Mouse (Mus musculus) midbrain, embryonic 14.5 days (tissue): Measurements from ENCODE around the gene Dusp10. TPM values are rescaled to one million over a fixed set of nuclear protein-coding genes. Genes with fewer than 3 reads are reported as not detected.
A peak's percentile ranks its signal among the peaks of the same experiment; 100 is the strongest.

Experiments used
- ATAC-seq: fragments of 200-750 bp; cut with Nextera tagmentation; 2 replicates; pipeline ENCODE4 v1.8.0; 2017; ENCODE audit warnings: moderate number of reproducible peaks, moderate library complexity; ENCODE audit not compliant: low FRiP score, low TSS enrichment
- DNase-seq: peaks from one replicate; pipeline ENCODE4 v3.0.0-alpha.2; 2015
- H3K27ac ChIP-seq: fragments of 300-500 bp; sonication (generic); replicated peaks from 2 replicates; pipeline ENCODE4 v1.5.1; 2014; ENCODE audit warnings: mild to moderate bottlenecking, low read depth, low read length, moderate library complexity
- H3K27me3 ChIP-seq: fragments of 300-500 bp; sonication (generic); 2 replicates; pipeline ENCODE4 v1.6.1; 2014; ENCODE audit warnings: low read length, control low read depth, mixed read lengths; ENCODE audit not compliant: control insufficient read depth, insufficient read depth
- H3K36me3 ChIP-seq: fragments of 300-500 bp; sonication (generic); 2 replicates; pipeline ENCODE4 v1.6.1; 2014; ENCODE audit warnings: low read length, control low read depth; ENCODE audit not compliant: control insufficient read depth, insufficient read depth
- H3K4me1 ChIP-seq: fragments of 300-500 bp; sonication (generic); 2 replicates; pipeline ENCODE4 v1.6.1; 2014; ENCODE audit warnings: mild to moderate bottlenecking, antibody characterized with exemption, low read length, control low read depth; ENCODE audit not compliant: control insufficient read depth, insufficient read depth
- H3K4me2 ChIP-seq: fragments of 300-500 bp; sonication (generic); 2 replicates; pipeline ENCODE4 v1.6.1; 2014; ENCODE audit warnings: mild to moderate bottlenecking, low read length, moderate library complexity
- H3K4me3 ChIP-seq: fragments of 300-500 bp; sonication (generic); replicated peaks from 2 replicates; pipeline ENCODE4 v1.5.1; 2014; ENCODE audit warnings: low read depth, low read length
- H3K9ac ChIP-seq: fragments of 300-500 bp; sonication (generic); replicated peaks from 2 replicates; pipeline ENCODE4 v1.6.1; 2014; ENCODE audit warnings: mild to moderate bottlenecking, low read length, moderate library complexity
- H3K9me3 ChIP-seq: fragments of 300-500 bp; sonication (generic); 2 replicates; pipeline ENCODE4 v1.6.1; 2016; ENCODE audit warnings: low read length, control low read depth, mixed read lengths; ENCODE audit not compliant: control insufficient read depth
- WGBS: fragments of 180-500 bp; shearing (Covaris S2); extraction: QIAGEN DNeasy Blood & Tissue Kit; methylation state at CpG from one replicate; pipeline ENCODE4 v1.1.7; 2014; 5-methylcytosine and 5-hydroxymethylcytosine counted together
- polyA plus RNA-seq: library from polyadenylated mRNA; unstranded; fragments of >200 nt; fragmentation: Nextera tagmentation; extraction: Ambion mirVana; gene quantifications from 2 replicates; pipeline ENCODE4 v1.2.1, GENCODE M21; 2014

The Dusp10 gene
- polyA plus RNA-seq, 1 experiment from 2014 or later: 4.5 TPM

DNA sequence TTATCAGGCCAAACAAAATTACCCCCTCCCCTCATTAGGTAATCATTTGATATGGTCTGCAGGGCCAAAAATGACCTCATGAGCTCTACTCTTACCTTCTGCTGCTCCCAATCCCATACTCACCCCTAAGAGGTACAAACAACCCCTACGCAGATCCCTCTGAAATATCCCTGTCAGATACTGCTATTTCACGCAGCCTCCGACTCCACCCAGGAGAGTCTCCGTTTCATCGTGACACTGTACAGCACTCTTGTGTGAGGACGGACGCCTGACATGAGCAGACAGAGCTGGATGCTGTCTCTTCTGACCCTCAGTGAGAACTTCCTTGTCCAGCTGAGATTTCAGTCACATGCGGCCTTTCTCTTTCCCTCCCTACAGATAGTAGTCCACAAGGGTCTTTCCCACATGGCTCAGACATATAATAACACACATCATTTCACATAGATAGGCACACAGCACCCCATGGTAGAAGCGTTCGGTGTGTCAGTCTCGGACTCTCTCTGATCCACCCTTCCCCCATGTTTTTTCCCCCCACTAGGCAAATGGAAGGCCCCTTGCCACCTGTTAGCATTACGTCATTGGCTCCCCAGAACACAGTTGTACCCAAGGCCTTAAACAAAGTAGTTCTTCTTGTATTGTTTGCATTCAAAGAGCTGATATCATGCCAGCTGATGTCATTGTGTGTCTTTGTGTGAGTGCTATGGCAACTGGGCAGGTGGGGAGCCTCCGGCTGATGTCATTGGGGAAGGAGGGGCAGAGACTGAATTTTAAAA is 52.7 kb downstream of the Dusp10 start:
- ATAC-seq: peak; percentile 74

DNA sequence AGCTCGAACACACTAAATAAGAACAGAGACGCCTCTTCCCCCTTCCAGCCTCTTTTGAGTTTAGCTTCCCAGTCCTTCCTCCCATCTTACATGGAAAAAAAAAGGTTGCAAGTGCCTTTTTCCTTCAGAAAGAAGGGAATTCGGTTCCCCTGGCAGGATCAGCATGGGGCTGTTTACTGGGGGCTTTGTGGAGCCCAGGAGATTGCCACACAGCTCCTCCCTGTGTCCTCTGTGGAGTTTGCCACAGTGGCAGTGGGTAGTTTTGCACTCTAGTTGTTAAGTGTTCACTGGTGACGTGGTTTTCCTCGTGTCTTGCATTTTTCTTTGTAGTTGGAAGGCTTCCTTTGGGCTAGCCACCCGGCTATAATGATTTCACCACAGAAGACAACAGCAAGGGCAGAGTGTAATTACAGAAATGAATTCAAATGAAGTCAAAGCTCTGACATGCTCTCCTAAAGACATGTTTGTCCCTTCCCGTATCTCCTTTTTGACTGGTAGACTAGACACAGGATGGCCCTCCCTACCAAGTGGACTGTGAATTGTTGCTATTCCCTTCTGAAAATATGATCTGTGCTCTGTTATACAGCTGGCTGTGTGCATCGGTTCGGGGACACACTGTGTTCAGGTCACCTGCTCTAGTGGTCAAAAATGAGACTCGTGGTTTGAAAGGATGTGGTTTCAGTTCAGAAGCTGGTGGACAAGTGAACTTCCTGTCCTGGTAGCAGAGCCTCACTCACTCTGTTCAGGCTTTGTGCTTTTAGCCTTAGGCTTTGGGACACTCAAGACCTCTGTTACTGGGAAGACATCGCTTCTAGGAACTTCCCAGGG is 53.6 kb downstream of the Dusp10 start:
- H3K9me3 ChIP-seq: no peaks in the 10 kb centered on the region
- peak overlapping the region; percentile 64 for H3K27ac ChIP-seq
- H3K27me3 ChIP-seq: no peaks in the 10 kb centered on the region
- 50% methylated on average over 11 of the region's 11 CpGs for WGBS
- H3K4me2 ChIP-seq: no peak overlapping the region
- H3K9ac ChIP-seq: no peak overlapping the region
- peak; percentile 38 for DNase-seq
- no peak; the same call in 1 of the 2 replicates for ATAC-seq
- H3K4me3 ChIP-seq: no peak overlapping the region
- H3K4me1 ChIP-seq: peaks cover 14% of the 10 kb centered on the region
- 0 out of 2 replicates have a peak, but pooled peaks cover 7% of the 10 kb centered on the region for H3K36me3 ChIP-seq

More for the DNA sequence above, 52.7 kb downstream of the Dusp10 start:
- no peak overlapping the region for H3K9ac ChIP-seq
- 0 out of 2 replicates have a peak, but pooled peaks cover 1% of the 10 kb centered on the region for H3K36me3 ChIP-seq
- no peaks in the 10 kb centered on the region for H3K9me3 ChIP-seq
- H3K27ac ChIP-seq: peak overlapping the region; percentile 64
- H3K4me1 ChIP-seq: peaks cover 14% of the 10 kb centered on the region
- no peaks in the 10 kb centered on the region for H3K27me3 ChIP-seq
- no peak overlapping the region for H3K4me3 ChIP-seq
- WGBS: 49% methylated on average over 13 of the region's 13 CpGs
- H3K4me2 ChIP-seq: no peak overlapping the region
- DNase-seq: peak; percentile 72

DNA sequence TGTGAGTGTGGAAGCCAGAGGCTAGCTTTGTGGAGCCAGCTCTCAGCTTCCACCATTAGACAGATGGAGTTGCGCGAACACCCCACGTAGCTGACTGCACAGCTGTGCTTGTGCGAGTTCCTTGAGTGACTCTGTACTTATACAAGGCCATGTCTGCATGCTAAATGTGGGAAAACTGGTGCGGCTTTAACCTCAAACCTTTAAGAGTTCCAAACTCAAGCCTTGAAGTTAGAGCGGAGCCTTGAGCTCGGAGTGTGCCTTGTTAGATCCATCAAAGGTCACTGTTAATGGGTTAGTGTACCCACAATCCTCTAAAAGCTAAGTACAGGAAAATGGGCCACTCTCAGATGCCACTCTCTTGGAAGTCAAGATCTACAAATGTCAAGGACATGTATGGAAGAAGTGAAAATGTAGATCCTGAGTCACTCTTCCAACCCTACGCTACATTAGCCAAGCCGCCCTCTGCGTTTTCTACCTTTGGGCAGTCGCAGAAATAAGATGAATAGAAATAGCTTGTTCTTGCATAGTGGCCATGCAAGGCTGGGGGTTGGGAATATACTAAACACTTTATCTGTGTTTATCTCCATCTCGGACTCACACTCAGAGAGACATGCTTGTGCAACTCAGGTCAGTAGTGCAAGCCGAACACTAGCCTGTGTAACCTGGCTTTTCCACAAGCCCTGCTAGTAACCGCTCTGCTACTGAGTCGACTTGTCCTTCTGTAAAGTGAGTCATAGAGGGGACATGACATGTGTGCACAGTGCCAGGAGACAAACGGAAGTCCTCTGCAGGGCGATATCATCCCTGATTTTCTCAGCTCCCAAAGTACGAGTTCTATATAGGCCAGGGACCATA is 54.8 kb downstream of the Dusp10 start:
- H3K4me2 ChIP-seq: no peak overlapping the region
- no peak overlapping the region for H3K9ac ChIP-seq
- no peak overlapping the region for H3K27ac ChIP-seq
- no peak overlapping the region for H3K4me3 ChIP-seq
- H3K36me3 ChIP-seq: 0 out of 2 replicates have a peak, but pooled peaks cover 7% of the 10 kb centered on the region
- 97% methylated on average over 18 of the region's 18 CpGs for WGBS
- peaks cover 14% of the 10 kb centered on the region for H3K4me1 ChIP-seq
- no peaks in the 10 kb centered on the region for H3K9me3 ChIP-seq
- H3K27me3 ChIP-seq: no peaks in the 10 kb centered on the region
- ATAC-seq (no peak), DNase-seq (no peak)

DNA sequence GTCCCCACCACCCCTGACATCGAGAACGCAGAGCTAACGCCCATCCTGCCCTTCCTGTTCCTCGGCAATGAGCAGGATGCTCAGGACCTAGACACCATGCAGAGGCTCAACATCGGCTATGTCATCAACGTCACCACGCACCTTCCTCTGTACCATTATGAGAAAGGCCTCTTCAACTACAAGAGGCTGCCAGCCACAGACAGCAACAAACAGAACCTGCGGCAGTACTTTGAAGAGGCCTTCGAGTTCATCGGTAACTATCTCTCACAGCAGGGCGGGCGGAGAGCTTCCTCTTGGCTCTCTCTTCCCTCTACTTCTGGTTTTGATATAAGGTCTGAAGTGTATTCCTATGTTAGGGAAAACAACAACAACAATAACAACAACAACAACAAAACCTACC is 55.9 kb downstream of the Dusp10 start:
- DNase-seq (no peak), ATAC-seq (no peak)
- Histone ChIP-seq H3K4me1 (peaks cover 14% of the 10 kb centered on the region), H3K9me3 (no peaks in the 10 kb centered on the region), H3K4me2 (no peak overlapping the region), H3K4me3 (no peak overlapping the region), H3K9ac (no peak overlapping the region), H3K36me3 (peaks cover 12% of the 10 kb centered on the region; the same call in 1 of the 2 replicates), H3K27ac (no peak overlapping the region), H3K27me3 (no peaks in the 10 kb centered on the region)
- WGBS: 96% methylated on average over 12 of the region's 12 CpGs

DNA sequence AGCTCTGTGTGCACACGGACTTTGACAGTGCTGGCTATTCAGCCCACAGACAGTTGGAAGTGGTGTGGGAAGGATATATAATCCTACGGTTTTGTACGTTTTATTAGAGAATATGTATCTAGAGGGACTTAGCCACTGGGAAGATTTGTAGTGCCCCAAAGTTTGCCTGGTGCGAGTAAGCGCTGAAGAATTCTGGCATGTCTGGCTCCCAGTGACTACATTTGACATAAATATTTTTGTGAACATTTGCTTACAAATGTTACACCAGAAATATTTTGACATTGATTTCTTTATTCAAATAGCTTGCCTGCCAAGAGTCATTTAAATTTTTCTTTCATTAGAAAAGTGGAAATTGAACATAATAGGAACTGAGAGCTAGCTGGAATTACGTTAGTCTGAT is 63.0 kb downstream of the Dusp10 start:
- ATAC-seq (no peak), DNase-seq (no peak)
- peaks cover 8% of the 10 kb centered on the region; the same call in 1 of the 2 replicates for H3K36me3 ChIP-seq
- H3K4me1 ChIP-seq: no peaks in the 10 kb centered on the region
- no peaks in the 10 kb centered on the region for H3K27me3 ChIP-seq
- H3K9me3 ChIP-seq: no peaks in the 10 kb centered on the region
- no peak overlapping the region for H3K27ac ChIP-seq
- no peak overlapping the region for H3K4me2 ChIP-seq
- WGBS: 89% methylated on average over 6 of the region's 6 CpGs
- H3K9ac ChIP-seq: no peak overlapping the region
- H3K4me3 ChIP-seq: no peak overlapping the region

DNA sequence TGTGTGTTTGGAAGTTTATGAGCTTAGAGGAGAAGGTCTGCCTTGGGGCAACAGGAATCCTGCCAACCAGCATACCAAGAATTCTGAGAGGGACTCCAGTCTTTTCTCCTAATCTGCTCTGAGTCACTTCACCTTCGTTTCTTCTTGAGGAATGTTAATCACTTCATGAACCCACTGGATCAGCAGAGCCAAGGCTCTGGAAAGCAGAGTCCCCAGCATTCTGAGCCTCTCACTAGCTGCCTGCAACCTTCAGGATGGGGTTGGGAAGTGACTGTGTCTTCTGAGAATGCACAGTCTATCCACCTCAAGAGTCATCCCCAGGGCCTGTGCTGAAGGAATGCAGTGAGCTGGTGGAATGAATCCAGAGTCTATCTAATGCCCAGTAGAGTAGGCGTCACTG is 63.7 kb downstream of the Dusp10 start:
- no peaks in the 10 kb centered on the region for H3K27me3 ChIP-seq
- peaks cover 5% of the 10 kb centered on the region; the same call in 1 of the 2 replicates for H3K36me3 ChIP-seq
- DNase-seq: no peak
- H3K4me1 ChIP-seq: no peaks in the 10 kb centered on the region
- H3K4me2 ChIP-seq: no peak overlapping the region
- 68% methylated on average over 2 of the region's 2 CpGs for WGBS
- no peak overlapping the region for H3K9ac ChIP-seq
- no peak overlapping the region for H3K27ac ChIP-seq
- no peak for ATAC-seq
- H3K4me3 ChIP-seq: no peak overlapping the region
- H3K9me3 ChIP-seq: no peaks in the 10 kb centered on the region

DNA sequence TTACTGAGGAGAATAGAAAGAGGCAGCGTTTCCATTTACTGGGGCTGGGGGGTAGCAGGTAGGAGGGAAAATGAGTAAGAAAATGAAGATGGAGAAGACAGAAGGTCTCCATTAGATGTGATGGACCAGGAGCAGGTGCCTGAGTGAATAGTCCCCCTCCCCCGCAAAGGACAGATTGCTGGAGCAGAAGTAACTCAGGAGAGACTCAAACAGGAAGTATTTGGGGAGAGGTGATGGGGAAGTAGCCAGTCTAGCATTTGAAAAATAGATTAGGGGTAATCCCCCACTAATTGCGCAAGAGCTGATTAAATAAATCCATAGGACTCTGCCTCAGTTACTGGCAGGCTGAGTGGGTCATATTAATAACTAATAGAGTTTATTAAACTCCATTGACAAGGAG is 66.2 kb downstream of the Dusp10 start:
- Histone ChIP-seq H3K9ac (no peak overlapping the region), H3K36me3 (no peaks in the 10 kb centered on the region), H3K27ac (no peak overlapping the region), H3K4me3 (no peak overlapping the region), H3K9me3 (no peaks in the 10 kb centered on the region), H3K4me2 (no peak overlapping the region), H3K4me1 (no peaks in the 10 kb centered on the region), H3K27me3 (no peaks in the 10 kb centered on the region)
- 94% methylated on average over 3 of the region's 3 CpGs for WGBS
- no peak for DNase-seq
- ATAC-seq: no peak

DNA sequence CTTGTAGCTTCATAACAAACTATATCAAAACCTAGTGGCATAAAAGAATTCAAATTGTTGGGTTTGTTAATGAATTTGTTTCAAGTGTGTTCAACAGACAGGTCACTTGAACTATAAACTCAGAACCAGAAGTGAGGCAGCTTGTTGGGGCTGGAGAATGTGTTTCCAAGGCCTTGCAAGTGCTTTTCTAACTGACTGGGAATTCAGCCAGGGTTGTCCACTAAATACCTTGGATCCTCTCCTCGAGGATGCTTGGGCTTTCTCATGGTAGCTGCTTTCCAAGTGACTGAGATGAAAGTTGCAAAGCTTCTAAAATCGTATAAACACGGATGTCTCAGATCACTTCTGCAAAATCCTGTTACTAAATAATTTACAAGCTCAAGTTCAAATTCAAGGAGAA is 69.6 kb downstream of the Dusp10 start:
- no peak for DNase-seq
- 82% methylated on average over 3 of the region's 3 CpGs for WGBS
- ATAC-seq: no peak

More for the DNA sequence above, 69.6 kb downstream of the Dusp10 start:
- H3K36me3 ChIP-seq: no peaks in the 10 kb centered on the region
- H3K4me3 ChIP-seq: no peak overlapping the region
- no peak overlapping the region for H3K4me2 ChIP-seq
- no peak overlapping the region for H3K9ac ChIP-seq
- H3K4me1 ChIP-seq: no peaks in the 10 kb centered on the region
- no peaks in the 10 kb centered on the region for H3K27me3 ChIP-seq
- no peaks in the 10 kb centered on the region for H3K9me3 ChIP-seq
- no peak overlapping the region for H3K27ac ChIP-seq
